Mouse (Mus musculus) bone marrow, adult 2 months (tissue): Measurements from ENCODE around the gene Kcnd3. TPM values are rescaled to one million over a fixed set of nuclear protein-coding genes. Genes with fewer than 3 reads are reported as not detected.

ENCODE experiments used
- H3K27ac ChIP-seq: fragments of 200-500 bp; 2 replicates; pipeline ENCODE4 v1.5.1; 2012; ENCODE audit warnings: low read depth, mild to moderate bottlenecking, control low read depth, inconsistent platforms, low read length; ENCODE audit not compliant: control insufficient read depth, poor library complexity, insufficient read depth
- H3K4me1 ChIP-seq: fragments of 200-500 bp; 2 replicates; pipeline ENCODE4 v1.6.1; 2011; ENCODE audit warnings: low read length; ENCODE audit not compliant: control insufficient read depth, insufficient read depth
- H3K4me3 ChIP-seq: fragments of 200-500 bp; replicated peaks from 2 replicates; pipeline ENCODE3; 2011; ENCODE audit warnings: mild to moderate bottlenecking, low read depth, low read length, control low read depth; ENCODE audit not compliant: control insufficient read depth
- CTCF ChIP-seq: fragments of 200-500 bp; IDR thresholded peaks from 2 replicates; pipeline ENCODE4 v1.5.1; 2011; ENCODE audit warnings: low read length, control low read depth; ENCODE audit not compliant: control insufficient read depth, insufficient read depth
- POLR2A ChIP-seq: fragments of 200-500 bp; IDR thresholded peaks from 2 replicates; pipeline ENCODE4 v1.6.1; 2011; ENCODE audit warnings: low read depth, mild to moderate bottlenecking, control low read depth, low read length, borderline replicate concordance; ENCODE audit not compliant: control insufficient read depth
- WGBS: fragments of 180-500 bp; shearing (Covaris S2); methylation state at CpG from one replicate; pipeline ENCODE4 v1.1.7; 2018; 5-methylcytosine and 5-hydroxymethylcytosine counted together
- polyA plus RNA-seq: library from polyadenylated mRNA; stranded (reverse); fragments of >200 nt; gene quantifications from 2 replicates; pipeline ENCODE4 v1.2.4, GENCODE M21; 2011; ENCODE audit warnings: low replicate concordance; ENCODE audit not compliant: missing spikeins, insufficient read depth, insufficient read length

The Kcnd3 gene
- polyA plus RNA-seq, 1 experiment = not detected

GRCm38 (mm10) chr3:105653544-105654380 is 201.6 kb downstream of the Kcnd3 start:
- Histone ChIP-seq H3K4me1 (no peaks in the 10 kb centered on the region), H3K4me3 (no peak overlapping the region), H3K27ac (no peak overlapping the region)
- TF ChIP-seq POLR2A (no peak), CTCF (no peak)
- 26% methylated on average over 13 of the region's 13 CpGs for WGBS

GRCm38 (mm10) chr3:105655031-105655585 is 203.0 kb downstream of the Kcnd3 start:
- TF ChIP-seq CTCF = no peak
- no peak for TF ChIP-seq POLR2A
- Histone ChIP-seq H3K4me1 (no peaks in the 10 kb centered on the region), H3K4me3 (no peak overlapping the region), H3K27ac (no peak overlapping the region)
- 81% methylated on average over 11 of the region's 11 CpGs for WGBS

- H3K4me3 ChIP-seq = no peak overlapping the region
- no peaks in the 10 kb centered on the region for H3K4me1 ChIP-seq
- no peak for TF ChIP-seq POLR2A
- TF ChIP-seq CTCF = no peak
- WGBS = 56% methylated on average over 2 of the region's 2 CpGs
- no peak overlapping the region for H3K27ac ChIP-seq
These were observed 208.4 kb downstream of the Kcnd3 start for GRCm38 (mm10) chr3:105660530-105660929.

GRCm38 (mm10) chr3:105663043-105663442 is 210.9 kb downstream of the Kcnd3 start:
- TF ChIP-seq CTCF (no peak), POLR2A (no peak)
- no peak overlapping the region for H3K27ac ChIP-seq
- no peaks in the 10 kb centered on the region for H3K4me1 ChIP-seq
- 69% methylated on average over 8 of the region's 8 CpGs for WGBS
- H3K4me3 ChIP-seq = no peak overlapping the region

- Histone ChIP-seq H3K4me1 (no peaks in the 10 kb centered on the region), H3K4me3 (no peak overlapping the region), H3K27ac (no peak overlapping the region)
- TF ChIP-seq CTCF (no peak), POLR2A (no peak)
- WGBS = 71% methylated on average over 9 of the region's 9 CpGs
These were observed 213.1 kb downstream of the Kcnd3 start for GRCm38 (mm10) chr3:105665105-105665765.

GRCm38 (mm10) chr3:105666996-105667523 is 214.9 kb downstream of the Kcnd3 start:
- whole genome bisulfite sequencing = 58% methylated on average over 4 of the region's 4 CpGs
- no peak for TF ChIP-seq POLR2A
- TF ChIP-seq CTCF = no peak
- Histone ChIP-seq H3K27ac (no peak overlapping the region), H3K4me3 (no peak overlapping the region), H3K4me1 (no peaks in the 10 kb centered on the region)

GRCm38 (mm10) chr3:105668161-105668560 is 216.0 kb downstream of the Kcnd3 start:
- H3K27ac ChIP-seq = no peak overlapping the region
- WGBS = 72% methylated on average over 9 of the region's 9 CpGs
- no peaks in the 10 kb centered on the region for H3K4me1 ChIP-seq
- H3K4me3 ChIP-seq = no peak overlapping the region
- TF ChIP-seq CTCF = no peak
- no peak for TF ChIP-seq POLR2A

- H3K4me1 ChIP-seq = no peaks in the 10 kb centered on the region
- 71% methylated on average over 3 of the region's 3 CpGs for WGBS
- no peak overlapping the region for H3K4me3 ChIP-seq
- H3K27ac ChIP-seq = no peak overlapping the region
- TF ChIP-seq POLR2A (no peak), CTCF (no peak)
These were observed 217.6 kb downstream of the Kcnd3 start for GRCm38 (mm10) chr3:105669776-105670175.
